14 mouse cellular contexts compared by ENCODE assay signal in the genomic region with DNA sequence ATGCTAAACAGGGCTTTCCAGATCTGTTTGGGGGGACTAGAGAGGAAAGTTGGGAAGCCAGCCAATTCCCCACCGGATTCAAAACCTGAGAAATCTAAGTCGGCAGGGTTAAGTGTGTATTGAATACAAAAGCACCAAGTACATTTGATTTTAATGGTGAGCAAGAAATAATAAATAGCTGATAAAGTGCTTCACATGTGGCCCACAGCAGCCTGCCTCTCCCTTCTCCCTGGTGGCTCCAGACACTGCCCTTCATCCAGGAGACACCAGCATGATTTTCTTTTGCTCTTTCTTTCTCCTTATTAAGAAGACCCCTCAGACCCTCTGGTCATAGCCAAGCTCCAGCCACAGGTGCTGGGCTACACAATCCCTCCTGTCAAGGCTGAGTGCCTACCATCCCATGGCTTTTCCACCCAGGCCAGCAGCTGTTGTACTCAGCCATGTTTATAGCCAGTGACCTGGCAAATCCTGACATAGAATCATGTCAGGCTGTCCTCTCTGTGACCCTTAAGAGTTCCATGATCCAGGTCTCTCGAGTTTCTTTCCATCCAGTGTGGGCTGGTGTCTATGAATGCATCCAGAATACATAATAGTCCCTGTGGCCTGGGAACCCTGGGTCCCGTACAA. TPM values are rescaled to one million over a fixed set of nuclear protein-coding genes. Genes with fewer than 3 reads are reported as not detected.
DNase-seq lines count a peak whose midpoint lies in the region; ATAC-seq lines count a peak whose summit lies in the region.
"Had no signal": no experiment of that assay in that cellular context is flagged by ENCODE, and none has a peak within 500 bp of the region (broad histone marks: within the 10 kb centered on the region; RNA-seq: fewer than 3 reads in every experiment).

No protein-coding gene starts in this region.

- H3K4me1 ChIP-seq in kidney, embryonic 14.5 days (ENCODE audit: control insufficient read depth, insufficient read depth, low read length) = no peaks in the 10 kb centered on the region
- peaks cover 55% of the 10 kb centered on the region for H3K4me1 ChIP-seq in forebrain, embryonic 10.5 days
- H3K4me1 ChIP-seq in hindbrain, embryonic 15.5 days (replicated peaks) = peaks cover 36% of the 10 kb centered on the region
- H3K4me1 ChIP-seq in neural tube, embryonic 15.5 days = peaks cover 36% of the 10 kb centered on the region

- no peaks in the 10 kb centered on the region for H3K9me3 ChIP-seq in kidney, embryonic 14.5 days (ENCODE audit: control insufficient read depth, low read length)
- H3K9me3 ChIP-seq in forebrain, embryonic 10.5 days = no peaks in the 10 kb centered on the region
- H3K9me3 ChIP-seq in hindbrain, embryonic 15.5 days = no peaks in the 10 kb centered on the region
- no peaks in the 10 kb centered on the region for H3K9me3 ChIP-seq in neural tube, embryonic 15.5 days (replicated peaks)
- H3K9me3 ChIP-seq: G1E had no signal

- no peaks in the 10 kb centered on the region for H3K27me3 ChIP-seq in kidney, embryonic 14.5 days (ENCODE audit: control insufficient read depth, insufficient read depth, low read length)
- H3K27me3 ChIP-seq in forebrain, embryonic 10.5 days (ENCODE audit: poor library complexity, severe bottlenecking) = peaks cover 28% of the 10 kb centered on the region
- no peaks in the 10 kb centered on the region for H3K27me3 ChIP-seq in hindbrain, embryonic 15.5 days
- no peaks in the 10 kb centered on the region for H3K27me3 ChIP-seq in neural tube, embryonic 15.5 days (replicated peaks)

- H3K4me3 ChIP-seq in kidney, embryonic 14.5 days (ENCODE audit: low read length) = no peak overlapping the region
- H3K4me3 ChIP-seq in forebrain, embryonic 10.5 days = no peak overlapping the region
- H3K4me3 ChIP-seq in hindbrain, embryonic 15.5 days = no peak overlapping the region
- H3K4me3 ChIP-seq in neural tube, embryonic 15.5 days (replicated peaks) = no peak overlapping the region

- 50% methylated on average over 4 of the region's 4 CpGs for WGBS in kidney, embryonic 14.5 days
- WGBS in forebrain, embryonic 10.5 days = 62% methylated on average over 4 of the region's 4 CpGs
- 27% methylated on average over 4 of the region's 4 CpGs for WGBS in hindbrain, embryonic 15.5 days
- WGBS in neural tube, embryonic 15.5 days = 43% methylated on average over 4 of the region's 4 CpGs

- no peak overlapping the region for H3K9ac ChIP-seq in kidney, embryonic 14.5 days (ENCODE audit: low read depth, low read length)
- no peak overlapping the region for H3K9ac ChIP-seq in hindbrain, embryonic 15.5 days
- H3K9ac ChIP-seq in neural tube, embryonic 15.5 days (replicated peaks) = no peak overlapping the region

- no peak for DNase-seq in kidney, postnatal 36 days
- DNase-seq in forebrain, embryonic 10.5 days (ENCODE audit: extremely low spot score, low spot score) = no peak
- no peak for DNase-seq in right cerebral cortex, postnatal 10 days (ENCODE audit: low spot score in 2 of 2)
- no peak for DNase-seq in urinary bladder, postnatal 14 days (ENCODE audit: low spot score)
- DNase-seq: cerebellum, adult 8-10 months; embryo, embryonic 11 days; heart, adult 18-20 months; kidney, adult 11 months; layer of hippocampus, adult 9-11 months; lung, postnatal 36 days had no signal

- H3K36me3 ChIP-seq in kidney, embryonic 14.5 days (ENCODE audit: control insufficient read depth, insufficient read depth, low read length) = peaks cover 2% of the 10 kb centered on the region; the same call in 1 of the 2 replicates
- H3K36me3 ChIP-seq in forebrain, embryonic 10.5 days (replicated peaks) = peaks cover 4% of the 10 kb centered on the region; the same call in 1 of the 2 replicates
- no peaks in the 10 kb centered on the region for H3K36me3 ChIP-seq in hindbrain, embryonic 15.5 days
- 0 out of 2 replicates have a peak, but pooled peaks cover 5% of the 10 kb centered on the region for H3K36me3 ChIP-seq in neural tube, embryonic 15.5 days

- H3K4me2 ChIP-seq in kidney, embryonic 14.5 days (replicated peaks; ENCODE audit: low read depth, low read length) = no peak overlapping the region
- H3K4me2 ChIP-seq in hindbrain, embryonic 15.5 days = no peak overlapping the region
- H3K4me2 ChIP-seq in neural tube, embryonic 15.5 days = no peak overlapping the region

- no peak overlapping the region for H3K27ac ChIP-seq in kidney, embryonic 14.5 days (ENCODE audit: low read depth, low read length)
- peak overlapping the region; percentile 82 for H3K27ac ChIP-seq in forebrain, embryonic 10.5 days
- H3K27ac ChIP-seq in hindbrain, embryonic 15.5 days (replicated peaks) = peak overlapping the region; percentile 3
- peak overlapping the region; percentile 14; the same call in 1 of the 2 replicates for H3K27ac ChIP-seq in neural tube, embryonic 15.5 days (replicated peaks)

- ATAC-seq in kidney, embryonic 14.5 days (ENCODE audit: low FRiP score, low TSS enrichment) = peak; percentile 79
- no peak for ATAC-seq in hindbrain, embryonic 15.5 days (ENCODE audit: low FRiP score, low read depth)
- ATAC-seq in neural tube, embryonic 15.5 days (ENCODE audit: low FRiP score) = no peak

RNA-seq across cellular contexts. Expression of gene Crb2, which starts 43.6 kb away (rescaled TPM):
- 2.2 and 3.2 TPM in 2 replicates for polyA plus RNA-seq in kidney, embryonic 14.5 days (2014; fragmentation: Nextera tagmentation; extraction: Ambion mirVana)
- polyA plus RNA-seq in forebrain, embryonic 10.5 days (2016; fragmentation: Nextera tagmentation; extraction: Ambion mirVana) = 30.4 and 30.9 TPM in 2 replicates
- 5.1 and 5.9 TPM in 2 replicates for polyA plus RNA-seq in hindbrain, embryonic 15.5 days (2015; fragmentation: Nextera tagmentation; extraction: Ambion mirVana)
- 2.5 and 2.6 TPM in 2 replicates for polyA plus RNA-seq in neural tube, embryonic 15.5 days (2015; fragmentation: Nextera tagmentation; extraction: Ambion mirVana)
- polyA plus RNA-seq: G1E had no signal
